Mouse (Mus musculus): ENCODE results near the gene Phactr2. TPM values are rescaled to one million over a fixed set of nuclear protein-coding genes. Genes with fewer than 3 reads are reported as not detected.

The Phactr2 gene
- 22.7 and 24.9 TPM in 2 replicates for polyA plus RNA-seq (2015; fragmentation: Nextera tagmentation; extraction: Ambion mirVana)

GRCm38 (mm10) chr10:13473833-13474567 lies at the start of gene Phactr2:
Gene Phactr2, minus strand, starts transcription at chr10:13474412.

GRCm38 (mm10) chr10:13499331-13499730 lies 25.1 kb upstream of the Phactr2 start, which contains the start of gene Fuca2:
Gene Fuca2, plus strand, starts transcription at chr10:13499540.

GRCm38 (mm10) chr10:13192731-13193351 lies 281.4 kb downstream of the Phactr2 start, which contains the start of gene Ltv1:
Gene Ltv1, minus strand, starts transcription at chr10:13193168.

GRCm38 (mm10) chr10:13177973-13178624 lies 296.1 kb downstream of the Phactr2 start, which contains the start of gene Zc2hc1b:
Gene Zc2hc1b, minus strand, starts transcription at chr10:13178023.

Other genes with a start within 250 kb of the Phactr2 start
- 66.5 and 74.7 TPM in 2 replicates for gene Fuca2, start 25.1 kb upstream of the Phactr2 start, polyA plus RNA-seq (2015; fragmentation: Nextera tagmentation; extraction: Ambion mirVana)
- 3.6 TPM in 2 replicates for gene Adat2, start 78.5 kb upstream of the Phactr2 start, polyA plus RNA-seq (2015; fragmentation: Nextera tagmentation; extraction: Ambion mirVana)
- 17.3 and 17.6 TPM in 2 replicates for gene Pex3, start 78.7 kb upstream of the Phactr2 start, polyA plus RNA-seq (2015; fragmentation: Nextera tagmentation; extraction: Ambion mirVana)